Mouse (Mus musculus): ENCODE measurements around the gene Notch2.

- TF ChIP-seq POLR2A (IDR thresholded peaks at IDR 0.05; ENCODE audit: insufficient read depth, low read depth, low read length) (no peak), CTCF (IDR thresholded peaks at IDR 0.05) (no peak), EP300 (IDR thresholded peaks at IDR 0.05; ENCODE audit: insufficient read depth, low read depth, low read length) (no peak)
Observed at GRCm38 (mm10) chr3:97992289-97992688, 21.0 kb upstream of the Notch2 start.

Measured in heart, adult 2 months (tissue).